Mouse (Mus musculus) liver, embryonic 14.5 days (tissue): ENCODE measurements around the gene Pla2g4d. TPM values are rescaled to one million over a fixed set of nuclear protein-coding genes. Genes with fewer than 3 reads are reported as not detected.

Source experiments
- ATAC-seq: fragments of 200-750 bp; cut with Nextera tagmentation; 2 replicates; pipeline ENCODE4 v1.8.0; 2017; ENCODE audit warnings: moderate number of reproducible peaks, mild to moderate bottlenecking, moderate library complexity; ENCODE audit not compliant: insufficient read depth
- DNase-seq, 3 experiments: peaks; one replicate each; pipeline ENCODE4 v3.0.0-alpha.2; 2012 to 2013; ENCODE audit warnings: low read depth in 3 of 3, low spot score in 3 of 3
- H3K27ac ChIP-seq: fragments of 300-500 bp; sonication (generic); 2 replicates; pipeline ENCODE4 v1.5.1; 2014; ENCODE audit warnings: moderate library complexity, mild to moderate bottlenecking, control low read depth, inconsistent platforms
- H3K27me3 ChIP-seq: fragments of 300-500 bp; sonication (generic); 2 replicates; pipeline ENCODE4 v1.6.1; 2014; ENCODE audit warnings: mild to moderate bottlenecking, low read length, moderate library complexity; ENCODE audit not compliant: control insufficient read depth, insufficient read depth
- H3K36me3 ChIP-seq: fragments of 300-500 bp; sonication (generic); replicated peaks from 2 replicates; pipeline ENCODE4 v1.6.1; 2014; ENCODE audit warnings: low read depth; ENCODE audit not compliant: control insufficient read depth, insufficient read depth
- H3K4me1 ChIP-seq, 2 experiments: fragments of 200-500 bp in 1 of 2; fragments of 300-500 bp in 1 of 2; sonication (generic) in 1 of 2; replicated peaks; 2 replicates each; pipeline ENCODE4 v1.6.1; 2012 to 2014; ENCODE audit warnings: antibody characterized with exemption in 1 of 2, inconsistent platforms in 1 of 2, low read length in 1 of 2; ENCODE audit not compliant: control insufficient read depth in 2 of 2, insufficient read depth in 2 of 2
- H3K4me2 ChIP-seq: fragments of 300-500 bp; sonication (generic); 2 replicates; pipeline ENCODE4 v1.6.1; 2014; ENCODE audit warnings: low read depth, mild to moderate bottlenecking, control low read depth, moderate library complexity
- H3K4me3 ChIP-seq, 2 experiments: fragments of 200-500 bp in 1 of 2; fragments of 300-500 bp in 1 of 2; sonication (generic) in 1 of 2; 2 replicates each; pipeline ENCODE4 v1.5.1; 2012 to 2014; ENCODE audit warnings: low read depth in 2 of 2, low read length in 2 of 2, mild to moderate bottlenecking in 2 of 2, control low read depth in 1 of 2, inconsistent platforms in 1 of 2, moderate library complexity in 1 of 2; ENCODE audit not compliant: insufficient read depth in 1 of 2
- H3K9ac ChIP-seq: fragments of 300-500 bp; sonication (generic); replicated peaks from 2 replicates; pipeline ENCODE4 v1.6.1; 2014; ENCODE audit warnings: mild to moderate bottlenecking, control low read depth, moderate library complexity
- H3K9me3 ChIP-seq: fragments of 300-500 bp; sonication (generic); 2 replicates; pipeline ENCODE4 v1.6.1; 2016; ENCODE audit warnings: low read length, mixed read lengths; ENCODE audit not compliant: control insufficient read depth
- CTCF ChIP-seq: IDR thresholded peaks from 2 replicates; pipeline ENCODE4 v1.5.1; 2016; ENCODE audit warnings: antibody characterized with exemption, low read depth, control low read depth
- EP300 ChIP-seq: IDR thresholded peaks from 2 replicates; pipeline ENCODE4 v1.6.1; 2016; ENCODE audit warnings: antibody characterized with exemption, low read depth
- WGBS: fragments of 180-500 bp; shearing (Covaris S2); extraction: QIAGEN DNeasy Blood & Tissue Kit; methylation state at CpG from one replicate; pipeline ENCODE4 v1.1.7; 2014; ENCODE audit not compliant: insufficient replicate concordance; 5-methylcytosine and 5-hydroxymethylcytosine counted together
- polyA plus RNA-seq, 2 experiments: library from polyadenylated mRNA; depleted of rRNA in 1 of 2; stranded (reverse) in 1 of 2; unstranded in 1 of 2; fragments of >200 nt; fragmentation: Nextera tagmentation in 1 of 2; extraction: Ambion mirVana in 1 of 2; gene quantifications; 2 replicates each; pipeline versions ENCODE4 v1.2.1 to v1.2.3; 2012 to 2014

The Pla2g4d gene
- polyA plus RNA-seq, 2 experiments = not detected

DNA sequence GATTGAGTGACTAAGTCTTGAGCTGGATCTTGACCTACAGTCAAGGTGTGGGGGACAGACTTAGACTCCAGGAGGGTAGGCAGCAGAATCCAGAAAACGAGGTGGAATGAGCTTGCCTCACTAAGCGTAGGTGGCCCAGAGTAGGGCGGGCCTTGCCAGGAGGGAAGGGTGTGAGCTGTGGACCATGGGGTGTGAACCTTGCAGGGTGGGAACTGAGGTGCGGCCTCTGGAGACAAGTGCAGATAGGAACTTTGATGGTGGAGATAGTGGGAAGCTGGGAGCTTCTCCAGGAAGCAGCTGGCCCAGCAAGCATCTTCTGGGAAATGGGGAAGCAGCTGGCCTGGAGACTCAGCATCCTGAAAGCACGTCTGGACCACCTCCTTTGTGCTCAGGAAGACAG lies 51.2 kb downstream of the Pla2g4d start:
- ATAC-seq (no peak), DNase-seq (no peak)
- H3K36me3 ChIP-seq = no peaks in the 10 kb centered on the region
- H3K4me1 ChIP-seq = peaks cover 0 to 12% of the 10 kb centered on the region in 2 experiments; a peak in 3 of 4 replicates
- no peak overlapping the region for H3K9ac ChIP-seq
- WGBS = 43% methylated on average over 5 of the region's 5 CpGs
- H3K27me3 ChIP-seq = no peaks in the 10 kb centered on the region
- no peaks in the 10 kb centered on the region for H3K9me3 ChIP-seq
- no peak overlapping the region for H3K4me3 ChIP-seq
- H3K4me2 ChIP-seq = no peak overlapping the region
- H3K27ac ChIP-seq = no peak overlapping the region
- TF ChIP-seq EP300 (no peak), CTCF (no peak)

- H3K9ac ChIP-seq = no peak overlapping the region; the same call in 1 of the 2 replicates
- H3K4me3 ChIP-seq = no peak overlapping the region
- H3K4me2 ChIP-seq = no peak overlapping the region
- no peaks in the 10 kb centered on the region for H3K9me3 ChIP-seq
- no peaks in the 10 kb centered on the region for H3K27me3 ChIP-seq
- H3K27ac ChIP-seq = no peak overlapping the region
- no peak for TF ChIP-seq EP300
- no peak for TF ChIP-seq CTCF
- no peak for ATAC-seq
- 50% methylated on average over 3 of the region's 3 CpGs for WGBS
- no peak for DNase-seq
- no peaks in the 10 kb centered on the region for H3K36me3 ChIP-seq
- peaks cover 5 to 17% of the 10 kb centered on the region in 2 experiments; a peak in 3 of 4 replicates for H3K4me1 ChIP-seq
Measured at GRCm38 (mm10) chr2:120235947-120236640, 52.9 kb downstream of the Pla2g4d start.

- Histone ChIP-seq H3K9me3 (no peaks in the 10 kb centered on the region), H3K36me3 (no peaks in the 10 kb centered on the region), H3K4me2 (no peak overlapping the region), H3K9ac (no peak overlapping the region), H3K27me3 (no peaks in the 10 kb centered on the region), H3K4me1 (peaks cover 5 to 20% of the 10 kb centered on the region in 2 experiments; a peak in 3 of 4 replicates), H3K4me3 (no peak overlapping the region), H3K27ac (no peak overlapping the region)
- DNase-seq = no peak
- WGBS = 49% methylated on average over 3 of the region's 3 CpGs
- TF ChIP-seq EP300 = no peak
- TF ChIP-seq CTCF = no peak
- ATAC-seq = no peak
Measured at GRCm38 (mm10) chr2:120235381-120235780, 53.6 kb downstream of the Pla2g4d start.

DNA sequence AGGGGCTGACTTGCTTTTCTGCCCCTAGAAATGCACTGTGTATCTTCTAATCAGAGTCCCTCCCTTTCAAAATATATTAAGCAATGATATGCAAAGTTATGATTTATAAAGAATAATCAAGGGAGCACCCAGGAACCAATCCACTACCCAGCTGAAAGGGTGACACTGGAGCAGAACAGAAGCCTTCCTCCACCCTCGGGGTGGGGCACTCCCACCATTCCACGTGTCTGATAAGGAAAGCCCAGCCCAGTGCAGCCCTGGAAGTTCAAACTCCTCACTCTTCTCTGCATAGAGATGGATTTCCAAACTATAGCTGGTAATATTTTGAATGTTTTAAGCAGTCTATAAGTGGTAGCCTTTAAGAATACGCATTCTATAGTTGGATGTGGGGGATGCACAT lies 57.4 kb downstream of the Pla2g4d start:
- Histone ChIP-seq H3K4me2 (no peak overlapping the region), H3K27ac (no peak overlapping the region), H3K4me3 (no peak overlapping the region), H3K36me3 (no peaks in the 10 kb centered on the region), H3K4me1 (peaks cover 5 to 20% of the 10 kb centered on the region in 2 experiments; a peak in 3 of 4 replicates), H3K9me3 (no peaks in the 10 kb centered on the region), H3K27me3 (no peaks in the 10 kb centered on the region), H3K9ac (no peak overlapping the region)
- TF ChIP-seq CTCF (no peak), EP300 (no peak)
- DNase-seq (no peak), ATAC-seq (no peak)
- 27% methylated on average over 3 of the region's 3 CpGs for WGBS

Other genes starting within 250 kb of the Pla2g4d start
- 4.7 and 6.8 TPM in 2 replicates for gene Ehd4, start 134.6 kb downstream of the Pla2g4d start, polyA plus RNA-seq (2012; rRNA removed)
- gene Ehd4, start 134.6 kb downstream of the Pla2g4d start, polyA plus RNA-seq (2014; fragmentation: Nextera tagmentation; extraction: Ambion mirVana) = 15.9 and 17.2 TPM in 2 replicates
- gene Pla2g4e, start 43.9 kb downstream of the Pla2g4d start, polyA plus RNA-seq (2012; rRNA removed) = not detected in 2 replicates
- gene Pla2g4e, start 43.9 kb downstream of the Pla2g4d start, polyA plus RNA-seq (2014; fragmentation: Nextera tagmentation; extraction: Ambion mirVana) = not detected in 2 replicates
- not detected in 2 replicates for gene Pla2g4f, start 25.0 kb upstream of the Pla2g4d start, polyA plus RNA-seq (2012; rRNA removed)
- not detected in 2 replicates for gene Pla2g4f, start 25.0 kb upstream of the Pla2g4d start, polyA plus RNA-seq (2014; fragmentation: Nextera tagmentation; extraction: Ambion mirVana)
- 5.9 and 6.6 TPM in 2 replicates for gene Vps39, start 63.9 kb upstream of the Pla2g4d start, polyA plus RNA-seq (2012; rRNA removed)
- gene Vps39, start 63.9 kb upstream of the Pla2g4d start, polyA plus RNA-seq (2014; fragmentation: Nextera tagmentation; extraction: Ambion mirVana) = 6.9 and 7.9 TPM in 2 replicates
- gene Ganc, start 114.7 kb upstream of the Pla2g4d start, polyA plus RNA-seq (2012; rRNA removed) = 4.3 and 5.1 TPM in 2 replicates
- 4.8 and 5.4 TPM in 2 replicates for gene Ganc, start 114.7 kb upstream of the Pla2g4d start, polyA plus RNA-seq (2014; fragmentation: Nextera tagmentation; extraction: Ambion mirVana)
- 3.4 and 5.7 TPM in 2 replicates for gene Tmem87a, start 114.9 kb upstream of the Pla2g4d start, polyA plus RNA-seq (2012; rRNA removed)
- 3.7 and 5.4 TPM in 2 replicates for gene Tmem87a, start 114.9 kb upstream of the Pla2g4d start, polyA plus RNA-seq (2014; fragmentation: Nextera tagmentation; extraction: Ambion mirVana)
- 1.8 and 2.5 TPM in 2 replicates for gene Capn3, start 166.8 kb upstream of the Pla2g4d start, polyA plus RNA-seq (2012; rRNA removed)
- 3.3 and 4.8 TPM in 2 replicates for gene Capn3, start 166.8 kb upstream of the Pla2g4d start, polyA plus RNA-seq (2014; fragmentation: Nextera tagmentation; extraction: Ambion mirVana)